Mouse (Mus musculus) CH12.LX (cell line): ENCODE measurements around the gene Tll1.

ENCODE experiments used
- BHLHE40 ChIP-seq: IDR thresholded peaks from 2 replicates; pipeline ENCODE4 v1.6.1; 2011; ENCODE audit warnings: mild to moderate bottlenecking, low read depth, low read length, improper control_type of control experiment
- CHD1 ChIP-seq: IDR thresholded peaks from 2 replicates; pipeline ENCODE4 v1.6.1; 2012; ENCODE audit warnings: low read depth, low read length, improper control_type of control experiment, inconsistent platforms
- CHD2 ChIP-seq: IDR thresholded peaks from 2 replicates; pipeline ENCODE4 v1.6.1; 2011; ENCODE audit warnings: low read length, improper control_type of control experiment
- CTCF ChIP-seq, 2 experiments: IDR thresholded peaks in 1 of 2; conservative IDR thresholded peaks in 1 of 2; 2 replicates each; pipeline ENCODE4 v1.5.1; 2011 to 2012; ENCODE audit warnings: low read depth in 2 of 2, low read length in 2 of 2, improper control_type of control experiment in 1 of 2, inconsistent platforms in 1 of 2, mild to moderate bottlenecking in 1 of 2, moderate library complexity in 1 of 2
- EP300 ChIP-seq: IDR thresholded peaks from 2 replicates; pipeline ENCODE4 v1.6.1; 2011; ENCODE audit warnings: low read length, improper control_type of control experiment
- HCFC1 ChIP-seq: IDR thresholded peaks from 2 replicates; pipeline ENCODE4 v1.6.1; 2012; ENCODE audit warnings: low read depth, mild to moderate bottlenecking, inconsistent platforms, low read length, improper control_type of control experiment
- MAFK ChIP-seq: IDR thresholded peaks from 2 replicates; pipeline ENCODE4 v1.6.1; 2011; ENCODE audit warnings: low read length, improper control_type of control experiment; ENCODE audit not compliant: insufficient replicate concordance
- POLR2A ChIP-seq: IDR thresholded peaks from 2 replicates; pipeline ENCODE4 v1.6.1; 2011; ENCODE audit warnings: low read depth, mild to moderate bottlenecking, improper control_type of control experiment, low read length
- SMC3 ChIP-seq: IDR thresholded peaks from 2 replicates; pipeline ENCODE4 v1.6.1; 2011; ENCODE audit warnings: low read depth, low read length, improper control_type of control experiment
- ZKSCAN1 ChIP-seq: IDR thresholded peaks from 2 replicates; pipeline ENCODE4 v1.6.1; 2012; ENCODE audit warnings: low read depth, inconsistent platforms, low read length, improper control_type of control experiment, borderline replicate concordance
- ZMIZ1 ChIP-seq: IDR thresholded peaks from 2 replicates; pipeline ENCODE4 v1.6.1; 2012; ENCODE audit warnings: low read depth, mild to moderate bottlenecking, inconsistent platforms, low read length, improper control_type of control experiment
- ZNF384 ChIP-seq: IDR thresholded peaks from 2 replicates; pipeline ENCODE4 v1.6.1; 2012; ENCODE audit warnings: low read depth, low read length, improper control_type of control experiment, inconsistent platforms

GRCm38 (mm10) chr8:64030081-64030480, 176.0 kb downstream of the Tll1 start:
- TF ChIP-seq MAFK (no peak), ZKSCAN1 (no peak), BHLHE40 (no peak), CTCF (conservative IDR thresholded peaks at IDR 0.05 in 1 of 2, IDR thresholded peaks at IDR 0.05 in 1 of 2; ENCODE audit: low read depth in 2 of 2, low read length in 2 of 2) (no peak), ZNF384 (no peak), EP300 (no peak), POLR2A (no peak), ZMIZ1 (no peak), HCFC1 (no peak), CHD1 (no peak), SMC3 (no peak), CHD2 (no peak)
